Mouse (Mus musculus): ENCODE data around the gene Wdr18. TPM values are rescaled to one million over a fixed set of nuclear protein-coding genes. Genes with fewer than 3 reads are reported as not detected.

Gene Wdr18
- polyA plus RNA-seq, 2 experiments = 24.7 to 58.4 TPM

GRCm38 (mm10) chr10:79997819-79998218, 37.9 kb downstream of the Wdr18 start:
- H3K9ac ChIP-seq (replicated peaks) = peak overlapping the region; percentile 96
- WGBS (ENCODE audit: insufficient replicate concordance) = 21% methylated on average over 15 of the region's 15 CpGs
- peak overlapping the region; percentile 83 for H3K4me2 ChIP-seq (ENCODE audit: low read depth)
- peak overlapping the region; percentile 95 for H3K27ac ChIP-seq
- H3K4me3 ChIP-seq (ENCODE audit: insufficient read depth in 1 of 2, low read depth in 2 of 2, low read length in 2 of 2) = peak overlapping the region; percentile 91 to 98
- no peak; the same call in 1 of the 2 replicates for TF ChIP-seq CTCF (IDR thresholded peaks at IDR 0.05; ENCODE audit: low read depth)
- TF ChIP-seq EP300 (IDR thresholded peaks at IDR 0.05; ENCODE audit: low read depth) = no peak
- H3K36me3 ChIP-seq (replicated peaks; ENCODE audit: control insufficient read depth, insufficient read depth, low read depth) = peaks cover 16% of the 10 kb centered on the region
- ATAC-seq (ENCODE audit: insufficient read depth) = peak; percentile 19; the same call in 1 of the 2 replicates
- no peaks in the 10 kb centered on the region for H3K9me3 ChIP-seq (ENCODE audit: control insufficient read depth, low read length)
- H3K4me1 ChIP-seq (replicated peaks; ENCODE audit: control insufficient read depth in 2 of 2, insufficient read depth in 2 of 2, low read length in 1 of 2) = peaks cover 19 to 20% of the 10 kb centered on the region in 2 experiments
- DNase-seq (ENCODE audit: low read depth in 3 of 3, low spot score in 3 of 3) = no peak
- no peaks in the 10 kb centered on the region for H3K27me3 ChIP-seq (ENCODE audit: control insufficient read depth, insufficient read depth, low read length)

- H3K27me3 ChIP-seq (ENCODE audit: control insufficient read depth, insufficient read depth, low read length) = no peaks in the 10 kb centered on the region
- DNase-seq (ENCODE audit: low read depth in 3 of 3, low spot score in 3 of 3) (no peak), ATAC-seq (ENCODE audit: insufficient read depth) (no peak)
- no peak overlapping the region for H3K27ac ChIP-seq
- peaks cover 26% of the 10 kb centered on the region for H3K36me3 ChIP-seq (replicated peaks; ENCODE audit: control insufficient read depth, insufficient read depth, low read depth)
- H3K9ac ChIP-seq (replicated peaks) = no peak overlapping the region
- H3K4me2 ChIP-seq (ENCODE audit: low read depth) = no peak overlapping the region
- 88% methylated on average over 9 of the region's 9 CpGs for WGBS (ENCODE audit: insufficient replicate concordance)
- TF ChIP-seq EP300 (IDR thresholded peaks at IDR 0.05; ENCODE audit: low read depth) = no peak
- no peak for TF ChIP-seq CTCF (IDR thresholded peaks at IDR 0.05; ENCODE audit: low read depth)
- peaks cover 24 to 31% of the 10 kb centered on the region in 2 experiments for H3K4me1 ChIP-seq (replicated peaks; ENCODE audit: control insufficient read depth in 2 of 2, insufficient read depth in 2 of 2, low read length in 1 of 2)
- no peak overlapping the region for H3K4me3 ChIP-seq (ENCODE audit: insufficient read depth in 1 of 2, low read depth in 2 of 2, low read length in 2 of 2)
- H3K9me3 ChIP-seq (ENCODE audit: control insufficient read depth, low read length) = no peaks in the 10 kb centered on the region
These were observed 42.0 kb downstream of the Wdr18 start for GRCm38 (mm10) chr10:80001945-80002344.

DNA sequence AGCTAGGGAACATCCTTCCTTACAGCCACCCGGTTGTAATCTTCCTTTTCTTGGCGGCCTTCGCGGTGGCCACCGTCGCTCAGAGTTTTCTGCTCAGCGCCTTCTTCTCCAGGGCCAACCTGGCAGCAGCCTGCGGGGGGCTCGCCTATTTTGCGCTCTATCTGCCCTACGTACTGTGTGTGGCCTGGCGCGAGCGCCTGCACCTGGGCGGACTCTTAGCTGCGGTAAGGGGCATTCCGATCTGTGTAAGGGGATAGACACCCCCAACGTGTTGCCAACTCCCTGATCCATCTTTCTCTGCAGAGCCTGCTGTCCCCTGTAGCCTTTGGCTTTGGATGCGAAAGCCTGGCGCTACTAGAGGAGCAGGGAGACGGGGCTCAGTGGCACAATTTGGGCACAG, 42.9 kb downstream of the Wdr18 start:
- H3K27me3 ChIP-seq (ENCODE audit: control insufficient read depth, insufficient read depth, low read length) = no peaks in the 10 kb centered on the region
- H3K9me3 ChIP-seq (ENCODE audit: control insufficient read depth, low read length) = no peaks in the 10 kb centered on the region
- H3K9ac ChIP-seq (replicated peaks) = no peak overlapping the region
- no peak overlapping the region for H3K27ac ChIP-seq
- H3K4me3 ChIP-seq (ENCODE audit: insufficient read depth in 1 of 2, low read depth in 2 of 2, low read length in 2 of 2) = no peak overlapping the region
- WGBS (ENCODE audit: insufficient replicate concordance) = 62% methylated on average over 21 of the region's 21 CpGs
- TF ChIP-seq CTCF (IDR thresholded peaks at IDR 0.05; ENCODE audit: low read depth) = no peak
- TF ChIP-seq EP300 (IDR thresholded peaks at IDR 0.05; ENCODE audit: low read depth) = no peak
- H3K4me1 ChIP-seq (replicated peaks; ENCODE audit: control insufficient read depth in 2 of 2, insufficient read depth in 2 of 2, low read length in 1 of 2) = peaks cover 24 to 31% of the 10 kb centered on the region in 2 experiments
- H3K4me2 ChIP-seq (ENCODE audit: low read depth) = no peak overlapping the region; the same call in 1 of the 2 replicates
- peaks cover 34% of the 10 kb centered on the region for H3K36me3 ChIP-seq (replicated peaks; ENCODE audit: control insufficient read depth, insufficient read depth, low read depth)
- DNase-seq (ENCODE audit: low read depth in 3 of 3, low spot score in 3 of 3) = no peak
- ATAC-seq (ENCODE audit: insufficient read depth) = no peak

DNA sequence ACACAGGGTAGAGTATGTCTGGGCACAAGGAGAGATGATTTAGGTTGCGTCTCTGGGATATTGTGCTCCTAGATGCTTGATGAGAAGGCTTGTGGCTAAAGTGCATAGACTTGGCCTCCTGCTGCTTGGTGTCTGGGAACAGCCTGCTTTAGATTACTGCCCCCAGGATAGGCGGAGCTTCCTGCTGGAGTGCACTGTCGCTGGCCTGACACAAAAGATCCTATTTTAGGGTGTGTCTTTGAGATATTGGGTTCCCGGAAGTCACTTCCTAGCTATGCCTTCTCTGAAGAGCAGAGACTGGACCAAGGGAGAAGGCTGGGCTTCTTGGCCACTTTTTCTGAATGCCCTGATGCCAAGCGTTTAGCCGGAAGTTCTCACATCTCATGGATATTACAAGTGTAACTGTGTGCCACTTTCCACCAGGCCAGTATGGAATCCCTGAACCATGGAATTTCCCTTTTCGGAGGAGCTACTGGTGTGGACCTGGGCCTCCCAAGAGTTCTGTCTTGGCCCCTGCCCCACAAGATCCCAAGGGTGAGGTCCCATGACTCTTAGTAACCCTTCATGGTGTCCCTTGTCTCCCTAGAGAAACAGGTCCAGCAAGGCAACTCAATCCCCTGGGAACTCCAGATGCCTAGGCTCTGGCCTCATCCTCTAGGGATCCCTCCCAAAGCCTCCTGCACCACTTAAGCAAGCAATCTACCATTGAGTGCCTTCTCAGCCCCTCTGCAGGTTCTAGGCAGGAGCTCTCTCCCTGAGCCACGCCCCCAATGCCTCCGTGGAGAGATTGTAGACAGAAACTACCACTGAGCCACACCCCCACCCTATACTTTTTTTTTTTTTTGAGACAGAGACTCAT, 43.7 kb downstream of the Wdr18 start:
- H3K9me3 ChIP-seq (ENCODE audit: control insufficient read depth, low read length) = no peaks in the 10 kb centered on the region
- peak overlapping the region; percentile 17; the same call in 1 of the 2 replicates for H3K27ac ChIP-seq
- H3K4me1 ChIP-seq (replicated peaks; ENCODE audit: control insufficient read depth in 2 of 2, insufficient read depth in 2 of 2, low read length in 1 of 2) = peaks cover 21 to 29% of the 10 kb centered on the region in 2 experiments
- no peak overlapping the region for H3K9ac ChIP-seq (replicated peaks)
- H3K4me3 ChIP-seq (ENCODE audit: insufficient read depth in 1 of 2, low read depth in 2 of 2, low read length in 2 of 2) = no peak overlapping the region
- WGBS (ENCODE audit: insufficient replicate concordance) = 34% methylated on average over 9 of the region's 9 CpGs
- TF ChIP-seq CTCF (IDR thresholded peaks at IDR 0.05; ENCODE audit: low read depth) (no peak), EP300 (IDR thresholded peaks at IDR 0.05; ENCODE audit: low read depth) (no peak)
- H3K27me3 ChIP-seq (ENCODE audit: control insufficient read depth, insufficient read depth, low read length) = no peaks in the 10 kb centered on the region
- peak overlapping the region; percentile 32 for H3K4me2 ChIP-seq (ENCODE audit: low read depth)
- DNase-seq (ENCODE audit: low read depth in 3 of 3, low spot score in 3 of 3) (peak in 1 of 3 experiments; percentile 52), ATAC-seq (ENCODE audit: insufficient read depth) (peak; percentile 55)
- peaks cover 40% of the 10 kb centered on the region for H3K36me3 ChIP-seq (replicated peaks; ENCODE audit: control insufficient read depth, insufficient read depth, low read depth)

GRCm38 (mm10) chr10:80004233-80004705, 44.3 kb downstream of the Wdr18 start:
- H3K4me2 ChIP-seq (ENCODE audit: low read depth) = no peak overlapping the region
- 63% methylated on average over 8 of the region's 8 CpGs for WGBS (ENCODE audit: insufficient replicate concordance)
- TF ChIP-seq CTCF (IDR thresholded peaks at IDR 0.05; ENCODE audit: low read depth) (no peak), EP300 (IDR thresholded peaks at IDR 0.05; ENCODE audit: low read depth) (no peak)
- no peaks in the 10 kb centered on the region for H3K9me3 ChIP-seq (ENCODE audit: control insufficient read depth, low read length)
- H3K4me1 ChIP-seq (replicated peaks; ENCODE audit: control insufficient read depth in 2 of 2, insufficient read depth in 2 of 2, low read length in 1 of 2) = peaks cover 21 to 29% of the 10 kb centered on the region in 2 experiments
- DNase-seq (ENCODE audit: low read depth in 3 of 3, low spot score in 3 of 3) = no peak
- H3K27ac ChIP-seq = no peak overlapping the region
- H3K36me3 ChIP-seq (replicated peaks; ENCODE audit: control insufficient read depth, insufficient read depth, low read depth) = peaks cover 42% of the 10 kb centered on the region
- H3K9ac ChIP-seq (replicated peaks) = no peak overlapping the region
- no peak overlapping the region for H3K4me3 ChIP-seq (ENCODE audit: insufficient read depth in 1 of 2, low read depth in 2 of 2, low read length in 2 of 2)
- H3K27me3 ChIP-seq (ENCODE audit: control insufficient read depth, insufficient read depth, low read length) = no peaks in the 10 kb centered on the region
- no peak for ATAC-seq (ENCODE audit: insufficient read depth)

Measured in liver, embryonic 14.5 days (tissue).